Mouse (Mus musculus): ENCODE measurements at regions not wholly inside any gene's neighbourhood (a gene's known extent, or its start where the extent isn't known, plus 50 kb on each side); places are given as distances from the start of the nearest gene placed in this dataset.

- DNase-seq = no peak
Observed at GRCm38 (mm10) chr5:74765061-74765767, 62.5 kb upstream of the Lnx1 start.

GRCm38 (mm10) chr5:74757557-74757956, 54.8 kb upstream of the Lnx1 start:
- DNase-seq = no peak

GRCm38 (mm10) chr5:74752961-74753360, 50.2 kb upstream of the Lnx1 start:
- DNase-seq = no peak

Measured in layer of hippocampus, adult 9-11 months (tissue).